In the genomic region with DNA sequence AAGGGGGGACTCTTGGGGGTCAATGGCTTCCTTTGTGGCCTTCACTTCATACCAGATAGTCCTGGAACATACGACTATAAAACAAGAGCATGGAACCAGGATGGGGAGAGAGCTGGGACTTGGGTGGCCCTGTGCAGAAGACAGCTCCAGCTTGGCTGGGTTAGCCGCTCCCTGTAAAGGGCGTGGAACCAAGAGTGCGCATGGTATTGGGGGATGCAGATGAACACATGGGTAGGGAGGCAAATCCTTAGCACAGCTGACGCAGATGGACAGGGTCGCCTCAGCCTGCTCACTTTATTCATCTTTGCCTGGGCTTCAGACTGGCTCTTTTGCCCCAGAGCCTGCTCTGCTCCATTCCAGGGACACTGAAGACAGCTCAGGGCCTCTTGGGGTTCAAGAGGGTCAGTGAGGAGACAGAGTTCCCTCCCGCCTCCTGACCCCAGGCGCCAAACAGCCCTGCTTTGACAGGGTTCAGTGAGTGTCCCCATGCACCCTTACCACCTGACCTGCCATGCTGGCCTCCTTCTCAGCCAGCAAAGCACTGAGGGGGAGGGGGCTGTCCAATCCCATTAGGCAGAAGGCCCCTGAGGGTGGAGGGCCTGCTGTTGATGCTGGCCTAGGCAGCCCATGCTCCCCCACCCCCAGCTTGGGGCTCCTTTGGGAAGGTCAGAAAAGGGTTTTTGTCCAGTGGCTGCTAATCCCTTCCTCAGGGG, we compare ENCODE assay signal across 12 mouse cellular contexts. TPM values are rescaled to one million over a fixed set of nuclear protein-coding genes. Genes with fewer than 3 reads are reported as not detected.
DNase-seq lines count a peak whose midpoint lies in the region; ATAC-seq and TF ChIP-seq lines count a peak whose summit lies in the region.
"Had no signal": no experiment of that assay in that cellular context is flagged by ENCODE, and none has a peak within 500 bp of the region (broad histone marks: within the 10 kb centered on the region; RNA-seq: fewer than 3 reads in every experiment).

No protein-coding gene starts in this region.

- no peaks in the 10 kb centered on the region for H3K27me3 ChIP-seq in hindbrain, embryonic 12.5 days
- no peaks in the 10 kb centered on the region for H3K27me3 ChIP-seq in hindbrain, embryonic 14.5 days (ENCODE audit: control insufficient read depth, insufficient read depth, low read length)
- H3K27me3 ChIP-seq in embryonic facial prominence, embryonic 11.5 days (ENCODE audit: control insufficient read depth, insufficient read depth, low read length), result no peaks in the 10 kb centered on the region
- H3K27me3 ChIP-seq in kidney, postnatal 0 days (ENCODE audit: insufficient read depth, low read length), result no peaks in the 10 kb centered on the region
- H3K27me3 ChIP-seq in neural tube, embryonic 13.5 days, result peaks cover 2% of the 10 kb centered on the region; the same call in 1 of the 2 replicates

- WGBS in hindbrain, embryonic 12.5 days, result 47% methylated on average over 8 of the region's 8 CpGs
- WGBS in hindbrain, embryonic 14.5 days, result 38% methylated on average over 8 of the region's 8 CpGs
- 39% methylated on average over 8 of the region's 8 CpGs for WGBS in embryonic facial prominence, embryonic 11.5 days
- 53% methylated on average over 8 of the region's 8 CpGs for WGBS in kidney, postnatal 0 days
- WGBS in neural tube, embryonic 13.5 days, result 62% methylated on average over 8 of the region's 8 CpGs

- peaks cover 10% of the 10 kb centered on the region for H3K36me3 ChIP-seq in hindbrain, embryonic 12.5 days
- H3K36me3 ChIP-seq in hindbrain, embryonic 14.5 days (replicated peaks; ENCODE audit: control insufficient read depth, insufficient read depth), result peaks cover 15% of the 10 kb centered on the region
- H3K36me3 ChIP-seq in embryonic facial prominence, embryonic 11.5 days (replicated peaks; ENCODE audit: control insufficient read depth, insufficient read depth, low read depth, low read length), result no peaks in the 10 kb centered on the region
- H3K36me3 ChIP-seq in kidney, postnatal 0 days (ENCODE audit: insufficient read depth, low read length), result peaks cover 9% of the 10 kb centered on the region; the same call in 1 of the 2 replicates
- peaks cover 21% of the 10 kb centered on the region for H3K36me3 ChIP-seq in neural tube, embryonic 13.5 days

- TF ChIP-seq CTCF in kidney, postnatal 0 days (IDR thresholded peaks at IDR 0.05; ENCODE audit: low read depth), result no peak

- H3K4me1 ChIP-seq in hindbrain, embryonic 12.5 days, result peaks cover 39% of the 10 kb centered on the region
- peaks cover 21% of the 10 kb centered on the region for H3K4me1 ChIP-seq in hindbrain, embryonic 14.5 days (replicated peaks; ENCODE audit: control insufficient read depth, insufficient read depth, low read length)
- H3K4me1 ChIP-seq in embryonic facial prominence, embryonic 11.5 days (ENCODE audit: control insufficient read depth, insufficient read depth, low read length), result no peaks in the 10 kb centered on the region; the same call in 1 of the 2 replicates
- 0 out of 2 replicates have a peak, but pooled peaks cover 14% of the 10 kb centered on the region for H3K4me1 ChIP-seq in kidney, postnatal 0 days (replicated peaks; ENCODE audit: insufficient read depth, low read length)
- H3K4me1 ChIP-seq in neural tube, embryonic 13.5 days (replicated peaks), result peaks cover 33% of the 10 kb centered on the region

- no peak for DNase-seq in hindbrain, embryonic 14.5 days (ENCODE audit: low spot score)
- DNase-seq in embryonic facial prominence, embryonic 11.5 days (ENCODE audit: low spot score), result no peak
- no peak for DNase-seq in kidney, postnatal 0 days (ENCODE audit: low spot score)
- DNase-seq in lung, postnatal 4 days, result no peak
- no peak for DNase-seq in left cerebral cortex, postnatal 10 days (ENCODE audit: extremely low spot score in 1 of 2, low spot score in 2 of 2)
- no peak for DNase-seq in urinary bladder, adult 2 months (ENCODE audit: low spot score)

- intact Hi-C loops in left cerebral cortex, postnatal 10 days (cut with DNase I), result no loop called here

- peak; percentile 38 for ATAC-seq in hindbrain, embryonic 12.5 days (ENCODE audit: low FRiP score)
- ATAC-seq in hindbrain, embryonic 14.5 days (ENCODE audit: low FRiP score), result no peak
- peak; percentile 59; the same call in 1 of the 2 replicates for ATAC-seq in embryonic facial prominence, embryonic 11.5 days (replicated peaks; ENCODE audit: insufficient number of reproducible peaks, low FRiP score, low TSS enrichment, low read depth)
- peak; percentile 50; the same call in 1 of the 2 replicates for ATAC-seq in kidney, postnatal 0 days (replicated peaks; ENCODE audit: low FRiP score, low read depth)
- 0 out of 2 replicates have a peak, but pooled peaks have one; percentile 20 for ATAC-seq in neural tube, embryonic 13.5 days (ENCODE audit: low read depth)
- ATAC-seq: liver, embryonic 12.5 days had no signal

- no peak overlapping the region for H3K4me3 ChIP-seq in hindbrain, embryonic 12.5 days
- H3K4me3 ChIP-seq in hindbrain, embryonic 14.5 days (replicated peaks; ENCODE audit: low read length), result no peak overlapping the region
- H3K4me3 ChIP-seq in embryonic facial prominence, embryonic 11.5 days (ENCODE audit: low read depth, low read length), result no peak overlapping the region
- H3K4me3 ChIP-seq in kidney, postnatal 0 days (replicated peaks; ENCODE audit: low read depth, low read length), result no peak overlapping the region
- H3K4me3 ChIP-seq in neural tube, embryonic 13.5 days, result no peak overlapping the region
- H3K4me3 ChIP-seq: liver, embryonic 12.5 days had no signal

- no peaks in the 10 kb centered on the region for H3K9me3 ChIP-seq in hindbrain, embryonic 12.5 days (replicated peaks)
- no peaks in the 10 kb centered on the region for H3K9me3 ChIP-seq in hindbrain, embryonic 14.5 days (ENCODE audit: control insufficient read depth, low read length)
- no peaks in the 10 kb centered on the region for H3K9me3 ChIP-seq in embryonic facial prominence, embryonic 11.5 days (replicated peaks; ENCODE audit: control insufficient read depth, low read length)
- H3K9me3 ChIP-seq in kidney, postnatal 0 days (replicated peaks; ENCODE audit: low read length), result no peaks in the 10 kb centered on the region
- H3K9me3 ChIP-seq in neural tube, embryonic 13.5 days, result no peaks in the 10 kb centered on the region
- H3K9me3 ChIP-seq: liver, embryonic 12.5 days had no signal

- H3K27ac ChIP-seq in hindbrain, embryonic 12.5 days, result no peak overlapping the region
- no peak overlapping the region for H3K27ac ChIP-seq in hindbrain, embryonic 14.5 days
- no peak overlapping the region for H3K27ac ChIP-seq in embryonic facial prominence, embryonic 11.5 days (replicated peaks; ENCODE audit: low read depth, low read length)
- no peak overlapping the region for H3K27ac ChIP-seq in kidney, postnatal 0 days
- H3K27ac ChIP-seq in neural tube, embryonic 13.5 days (replicated peaks), result no peak overlapping the region
- H3K27ac ChIP-seq: liver, embryonic 12.5 days had no signal

- H3K4me2 ChIP-seq in hindbrain, embryonic 12.5 days (replicated peaks), result no peak overlapping the region
- no peak overlapping the region for H3K4me2 ChIP-seq in hindbrain, embryonic 14.5 days (replicated peaks)
- H3K4me2 ChIP-seq in embryonic facial prominence, embryonic 11.5 days (ENCODE audit: low read depth, low read length), result no peak overlapping the region
- no peak overlapping the region for H3K4me2 ChIP-seq in kidney, postnatal 0 days (ENCODE audit: low read length)
- H3K4me2 ChIP-seq in neural tube, embryonic 13.5 days, result no peak overlapping the region
- H3K4me2 ChIP-seq: liver, embryonic 12.5 days had no signal

- no peak overlapping the region for H3K9ac ChIP-seq in hindbrain, embryonic 12.5 days
- no peak overlapping the region for H3K9ac ChIP-seq in hindbrain, embryonic 14.5 days
- H3K9ac ChIP-seq in embryonic facial prominence, embryonic 11.5 days (replicated peaks; ENCODE audit: low read length), result no peak overlapping the region
- no peak overlapping the region for H3K9ac ChIP-seq in kidney, postnatal 0 days (ENCODE audit: low read depth, low read length)
- H3K9ac ChIP-seq in neural tube, embryonic 13.5 days, result no peak overlapping the region
- H3K9ac ChIP-seq: liver, embryonic 12.5 days had no signal

RNA-seq across cellular contexts. Expression of gene Cplx3, which starts 7.1 kb away (rescaled TPM):
- polyA plus RNA-seq in hindbrain, embryonic 12.5 days (2016; fragmentation: Nextera tagmentation; extraction: Ambion mirVana), result 0.08 and 0.27 TPM in 2 replicates
- 0.51 TPM in 1 of 2 replicates, not detected in the other for polyA plus RNA-seq in hindbrain, embryonic 14.5 days (2014; fragmentation: Nextera tagmentation; extraction: Ambion mirVana)
- 0.81 and 1.3 TPM in 2 replicates for polyA plus RNA-seq in embryonic facial prominence, embryonic 11.5 days (2014; fragmentation: Nextera tagmentation; extraction: Ambion mirVana)
- polyA plus RNA-seq in kidney, postnatal 0 days (2015; fragmentation: Nextera tagmentation; extraction: Ambion mirVana), result 0.04 TPM in 1 of 2 replicates, not detected in the other
- not detected in 2 replicates for polyA plus RNA-seq in neural tube, embryonic 13.5 days (2015; fragmentation: Nextera tagmentation; extraction: Ambion mirVana)
- 10 to 100 TPM; 15.6 to 17.8 TPM for total RNA-seq in left cerebral cortex, postnatal 10 days (2021)
- not detected in 2 replicates for polyA plus RNA-seq in urinary bladder, adult 2 months (2012; rRNA removed)
- total RNA-seq: heart, adult 8-10 months; megakaryocyte-erythroid progenitor cell, adult 5-6 weeks had no signal
- polyA plus RNA-seq: liver, embryonic 12.5 days; stomach, embryonic 16.5 days had no signal

RNA-seq across cellular contexts. Expression of gene Ulk3, which starts 9.8 kb away (rescaled TPM):
- polyA plus RNA-seq in hindbrain, embryonic 12.5 days (2016; fragmentation: Nextera tagmentation; extraction: Ambion mirVana), result 20.0 and 20.1 TPM in 2 replicates
- 18.7 and 19.4 TPM in 2 replicates for polyA plus RNA-seq in hindbrain, embryonic 14.5 days (2014; fragmentation: Nextera tagmentation; extraction: Ambion mirVana)
- 5.2 and 6.1 TPM in 2 replicates for polyA plus RNA-seq in embryonic facial prominence, embryonic 11.5 days (2014; fragmentation: Nextera tagmentation; extraction: Ambion mirVana)
- polyA plus RNA-seq in kidney, postnatal 0 days (2015; fragmentation: Nextera tagmentation; extraction: Ambion mirVana), result 8.0 and 8.4 TPM in 2 replicates
- 25.9 and 26.5 TPM in 2 replicates for polyA plus RNA-seq in neural tube, embryonic 13.5 days (2015; fragmentation: Nextera tagmentation; extraction: Ambion mirVana)
- total RNA-seq in left cerebral cortex, postnatal 10 days (2021), result 10 to 100 TPM; 33.5 to 38.8 TPM
- polyA plus RNA-seq in urinary bladder, adult 2 months (2012; rRNA removed), result 32.4 and 38.8 TPM in 2 replicates

RNA-seq across cellular contexts. Expression of gene Lman1l, which starts 21.6 kb away (rescaled TPM):
- not detected in 2 replicates for polyA plus RNA-seq in hindbrain, embryonic 12.5 days (2016; fragmentation: Nextera tagmentation; extraction: Ambion mirVana)
- not detected in 2 replicates for polyA plus RNA-seq in hindbrain, embryonic 14.5 days (2014; fragmentation: Nextera tagmentation; extraction: Ambion mirVana)
- not detected in 2 replicates for polyA plus RNA-seq in embryonic facial prominence, embryonic 11.5 days (2014; fragmentation: Nextera tagmentation; extraction: Ambion mirVana)
- polyA plus RNA-seq in kidney, postnatal 0 days (2015; fragmentation: Nextera tagmentation; extraction: Ambion mirVana), result not detected in 2 replicates
- polyA plus RNA-seq in neural tube, embryonic 13.5 days (2015; fragmentation: Nextera tagmentation; extraction: Ambion mirVana), result not detected in 2 replicates
- total RNA-seq in left cerebral cortex, postnatal 10 days (2021), result not detected
- polyA plus RNA-seq in urinary bladder, adult 2 months (2012; rRNA removed), result 0.03 and 0.07 TPM in 2 replicates
- total RNA-seq: megakaryocyte-erythroid progenitor cell, adult 5-6 weeks had no signal
- polyA plus RNA-seq: liver, embryonic 12.5 days; stomach, embryonic 16.5 days had no signal

RNA-seq across cellular contexts. Expression of gene Scamp2, which starts 38.3 kb away (rescaled TPM):
- polyA plus RNA-seq in hindbrain, embryonic 12.5 days (2016; fragmentation: Nextera tagmentation; extraction: Ambion mirVana), result 61.9 and 63.3 TPM in 2 replicates
- 44.0 and 45.0 TPM in 2 replicates for polyA plus RNA-seq in hindbrain, embryonic 14.5 days (2014; fragmentation: Nextera tagmentation; extraction: Ambion mirVana)
- 49.9 and 50.2 TPM in 2 replicates for polyA plus RNA-seq in embryonic facial prominence, embryonic 11.5 days (2014; fragmentation: Nextera tagmentation; extraction: Ambion mirVana)
- polyA plus RNA-seq in kidney, postnatal 0 days (2015; fragmentation: Nextera tagmentation; extraction: Ambion mirVana), result 100 and 104 TPM in 2 replicates
- 48.0 and 53.7 TPM in 2 replicates for polyA plus RNA-seq in neural tube, embryonic 13.5 days (2015; fragmentation: Nextera tagmentation; extraction: Ambion mirVana)
- total RNA-seq in left cerebral cortex, postnatal 10 days (2021), result 10 to 100 TPM; 25.7 to 29.9 TPM
- 60.9 and 62.9 TPM in 2 replicates for polyA plus RNA-seq in urinary bladder, adult 2 months (2012; rRNA removed)

RNA-seq across cellular contexts. Expression of gene Mpi, which starts 46.4 kb away (rescaled TPM):
- 59.2 and 61.4 TPM in 2 replicates for polyA plus RNA-seq in hindbrain, embryonic 12.5 days (2016; fragmentation: Nextera tagmentation; extraction: Ambion mirVana)
- polyA plus RNA-seq in hindbrain, embryonic 14.5 days (2014; fragmentation: Nextera tagmentation; extraction: Ambion mirVana), result 54.7 and 60.0 TPM in 2 replicates
- 41.5 and 42.9 TPM in 2 replicates for polyA plus RNA-seq in embryonic facial prominence, embryonic 11.5 days (2014; fragmentation: Nextera tagmentation; extraction: Ambion mirVana)
- 34.5 and 35.9 TPM in 2 replicates for polyA plus RNA-seq in kidney, postnatal 0 days (2015; fragmentation: Nextera tagmentation; extraction: Ambion mirVana)
- 70.8 and 73.1 TPM in 2 replicates for polyA plus RNA-seq in neural tube, embryonic 13.5 days (2015; fragmentation: Nextera tagmentation; extraction: Ambion mirVana)
- 10 to 100 TPM; 79.5 to 81.1 TPM for total RNA-seq in left cerebral cortex, postnatal 10 days (2021)
- polyA plus RNA-seq in urinary bladder, adult 2 months (2012; rRNA removed), result 21.3 and 22.5 TPM in 2 replicates
